Mouse (Mus musculus): ENCODE measurements around the gene Ppfia3. TPM values are rescaled to one million over a fixed set of nuclear protein-coding genes. Genes with fewer than 3 reads are reported as not detected.
A peak's percentile ranks its signal among the peaks of the same experiment; 100 is the strongest.

Gene Ppfia3
- total RNA-seq, 1 experiment: 6.9 TPM

GRCm38 (mm10) chr7:45300270-45300669 is 66.5 kb downstream of the Ppfia3 start:
- TF ChIP-seq CHD2 (IDR thresholded peaks at IDR 0.05; ENCODE audit: low read depth, low read length) (no peak), HCFC1 (IDR thresholded peaks at IDR 0.05; ENCODE audit: borderline replicate concordance, insufficient read depth, low read length) (no peak), ZC3H11A (IDR thresholded peaks at IDR 0.05; ENCODE audit: borderline replicate concordance, low read depth, low read length) (no peak), MAFK (IDR thresholded peaks at IDR 0.05; ENCODE audit: insufficient read depth, low read depth, low read length) (no peak), ZNF384 (IDR thresholded peaks at IDR 0.05; ENCODE audit: low read depth, low read length) (no peak)
- Histone ChIP-seq H3K9ac (ENCODE audit: insufficient read depth, low read depth, low read length, poor library complexity, severe bottlenecking) (no peak overlapping the region), H3K4me1 (ENCODE audit: control insufficient read depth in 2 of 2, insufficient read depth in 2 of 2, low read length in 2 of 2, poor library complexity in 1 of 2) (peaks cover 0 to 6% of the 10 kb centered on the region in 2 experiments; a peak in 2 of 4 replicates), H3K4me3 (ENCODE audit: insufficient read depth in 1 of 2, low read depth in 1 of 2, low read length in 2 of 2, poor library complexity in 1 of 2, severe bottlenecking in 1 of 2) (no peak overlapping the region), H3K9me3 (ENCODE audit: control insufficient read depth, insufficient read depth, low read depth, low read length) (no peaks in the 10 kb centered on the region), H3K27ac (ENCODE audit: insufficient read depth, low read depth, low read length, poor library complexity, severe bottlenecking) (no peak overlapping the region), H3K36me3 (ENCODE audit: control insufficient read depth, insufficient read depth, low read length, poor library complexity, severe bottlenecking) (peaks cover 8% of the 10 kb centered on the region; the same call in 1 of the 2 replicates)
- no peak for DNase-seq (ENCODE audit: low read depth, low spot score)
- in situ Hi-C loops (cut with MboI; ENCODE audit: low sequenced_read_pairs in 2 of 2, unreplicated experiment in 2 of 2): no loop called here

DNA sequence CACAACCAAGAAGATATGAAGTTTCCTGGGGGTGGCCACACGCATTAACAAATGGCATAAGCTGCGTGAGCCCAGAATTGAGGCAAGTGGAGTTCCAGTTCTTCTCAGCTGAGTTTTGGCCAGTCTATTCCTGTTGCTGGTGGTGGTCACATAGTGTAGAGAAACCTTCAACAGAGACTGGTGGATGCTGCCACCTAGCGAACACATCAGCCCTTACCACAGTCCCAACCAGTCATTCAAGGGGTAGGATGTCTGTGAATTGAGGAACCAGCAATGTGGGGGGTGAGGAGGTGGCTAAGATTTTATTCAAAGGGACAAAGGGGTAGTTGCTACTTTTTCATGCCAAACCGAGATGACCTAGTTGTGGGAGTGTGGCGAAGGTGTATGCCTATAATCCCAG is 67.1 kb downstream of the Ppfia3 start:
- TF ChIP-seq ZC3H11A (IDR thresholded peaks at IDR 0.05; ENCODE audit: borderline replicate concordance, low read depth, low read length) (no peak), CHD2 (IDR thresholded peaks at IDR 0.05; ENCODE audit: low read depth, low read length) (no peak), HCFC1 (IDR thresholded peaks at IDR 0.05; ENCODE audit: borderline replicate concordance, insufficient read depth, low read length) (no peak), ZNF384 (IDR thresholded peaks at IDR 0.05; ENCODE audit: low read depth, low read length) (no peak), MAFK (IDR thresholded peaks at IDR 0.05; ENCODE audit: insufficient read depth, low read depth, low read length) (no peak)
- DNase-seq (ENCODE audit: low read depth, low spot score): peak; percentile 60
- peaks cover 8% of the 10 kb centered on the region; the same call in 1 of the 2 replicates for H3K36me3 ChIP-seq (ENCODE audit: control insufficient read depth, insufficient read depth, low read length, poor library complexity, severe bottlenecking)
- peaks cover 0 to 6% of the 10 kb centered on the region in 2 experiments; a peak in 2 of 4 replicates for H3K4me1 ChIP-seq (ENCODE audit: control insufficient read depth in 2 of 2, insufficient read depth in 2 of 2, low read length in 2 of 2, poor library complexity in 1 of 2)
- no peak overlapping the region for H3K27ac ChIP-seq (ENCODE audit: insufficient read depth, low read depth, low read length, poor library complexity, severe bottlenecking)
- no peak overlapping the region for H3K4me3 ChIP-seq (ENCODE audit: insufficient read depth in 1 of 2, low read depth in 1 of 2, low read length in 2 of 2, poor library complexity in 1 of 2, severe bottlenecking in 1 of 2)
- in situ Hi-C loops (cut with MboI; ENCODE audit: low sequenced_read_pairs in 2 of 2, unreplicated experiment in 2 of 2): no loop called here
- no peaks in the 10 kb centered on the region for H3K9me3 ChIP-seq (ENCODE audit: control insufficient read depth, insufficient read depth, low read depth, low read length)
- H3K9ac ChIP-seq (ENCODE audit: insufficient read depth, low read depth, low read length, poor library complexity, severe bottlenecking): no peak overlapping the region

DNA sequence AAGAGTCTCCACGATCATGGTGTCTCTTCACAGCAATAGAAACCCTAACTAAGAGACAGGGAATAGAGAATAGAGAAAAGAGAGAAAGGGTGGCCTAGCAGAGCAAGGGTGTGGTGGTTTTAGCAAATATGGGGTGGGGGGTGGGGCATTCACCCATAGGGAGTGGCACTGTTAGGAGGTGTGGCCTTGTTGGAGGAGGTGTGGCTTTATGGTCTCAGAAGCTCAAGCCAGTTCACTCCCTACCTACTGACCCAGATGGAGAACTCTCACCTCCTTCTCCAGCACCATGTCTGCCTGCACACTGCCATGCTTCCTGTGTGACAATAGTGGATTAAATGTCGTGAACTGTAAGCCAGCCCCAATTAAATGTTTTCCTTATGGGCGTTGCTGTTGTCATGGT is 69.3 kb downstream of the Ppfia3 start:
- H3K27ac ChIP-seq (ENCODE audit: insufficient read depth, low read depth, low read length, poor library complexity, severe bottlenecking): no peak overlapping the region
- H3K4me3 ChIP-seq (ENCODE audit: insufficient read depth in 1 of 2, low read depth in 1 of 2, low read length in 2 of 2, poor library complexity in 1 of 2, severe bottlenecking in 1 of 2): no peak overlapping the region
- H3K4me1 ChIP-seq (ENCODE audit: control insufficient read depth in 2 of 2, insufficient read depth in 2 of 2, low read length in 2 of 2, poor library complexity in 1 of 2): peaks cover 0 to 3% of the 10 kb centered on the region in 2 experiments; a peak in 2 of 4 replicates
- H3K36me3 ChIP-seq (ENCODE audit: control insufficient read depth, insufficient read depth, low read length, poor library complexity, severe bottlenecking): no peaks in the 10 kb centered on the region
- H3K9ac ChIP-seq (ENCODE audit: insufficient read depth, low read depth, low read length, poor library complexity, severe bottlenecking): no peak overlapping the region
- no peaks in the 10 kb centered on the region for H3K9me3 ChIP-seq (ENCODE audit: control insufficient read depth, insufficient read depth, low read depth, low read length)
- DNase-seq (ENCODE audit: low read depth, low spot score): no peak
- in situ Hi-C loops (cut with MboI; ENCODE audit: low sequenced_read_pairs in 2 of 2, unreplicated experiment in 2 of 2): no loop called here
- TF ChIP-seq CHD2 (IDR thresholded peaks at IDR 0.05; ENCODE audit: low read depth, low read length) (no peak), HCFC1 (IDR thresholded peaks at IDR 0.05; ENCODE audit: borderline replicate concordance, insufficient read depth, low read length) (no peak), MAFK (IDR thresholded peaks at IDR 0.05; ENCODE audit: insufficient read depth, low read depth, low read length) (no peak), ZNF384 (IDR thresholded peaks at IDR 0.05; ENCODE audit: low read depth, low read length) (no peak), ZC3H11A (IDR thresholded peaks at IDR 0.05; ENCODE audit: borderline replicate concordance, low read depth, low read length) (no peak)

- TF ChIP-seq ZNF384 (IDR thresholded peaks at IDR 0.05; ENCODE audit: low read depth, low read length) (no peak), HCFC1 (IDR thresholded peaks at IDR 0.05; ENCODE audit: borderline replicate concordance, insufficient read depth, low read length) (no peak), MAFK (IDR thresholded peaks at IDR 0.05; ENCODE audit: insufficient read depth, low read depth, low read length) (no peak), CHD2 (IDR thresholded peaks at IDR 0.05; ENCODE audit: low read depth, low read length) (no peak), ZC3H11A (IDR thresholded peaks at IDR 0.05; ENCODE audit: borderline replicate concordance, low read depth, low read length) (no peak)
- Histone ChIP-seq H3K27ac (ENCODE audit: insufficient read depth, low read depth, low read length, poor library complexity, severe bottlenecking) (no peak overlapping the region), H3K4me1 (ENCODE audit: control insufficient read depth in 2 of 2, insufficient read depth in 2 of 2, low read length in 2 of 2, poor library complexity in 1 of 2) (peaks cover 0 to 3% of the 10 kb centered on the region in 2 experiments; a peak in 2 of 4 replicates), H3K4me3 (ENCODE audit: insufficient read depth in 1 of 2, low read depth in 1 of 2, low read length in 2 of 2, poor library complexity in 1 of 2, severe bottlenecking in 1 of 2) (no peak overlapping the region), H3K9ac (ENCODE audit: insufficient read depth, low read depth, low read length, poor library complexity, severe bottlenecking) (no peak overlapping the region), H3K9me3 (ENCODE audit: control insufficient read depth, insufficient read depth, low read depth, low read length) (no peaks in the 10 kb centered on the region), H3K36me3 (ENCODE audit: control insufficient read depth, insufficient read depth, low read length, poor library complexity, severe bottlenecking) (no peaks in the 10 kb centered on the region)
- in situ Hi-C loops (cut with MboI; ENCODE audit: low sequenced_read_pairs in 2 of 2, unreplicated experiment in 2 of 2): no loop called here
- DNase-seq (ENCODE audit: low read depth, low spot score): no peak
Measured at GRCm38 (mm10) chr7:45296626-45297025, 70.2 kb downstream of the Ppfia3 start.

Other genes with a start within 250 kb of the Ppfia3 start
- 1,746 and 1,854 TPM in 2 replicates for gene Rps11, start 242.6 kb downstream of the Ppfia3 start, total RNA-seq (2012; rRNA removed)
- 3,971 and 5,136 TPM in 2 replicates for gene Rpl13a, start 238.3 kb downstream of the Ppfia3 start, total RNA-seq (2012; rRNA removed)
- gene Gm45713, start 230.8 kb downstream of the Ppfia3 start, total RNA-seq (2012; rRNA removed): 0.36 and 0.90 TPM in 2 replicates
- gene Flt3l, start 230.6 kb downstream of the Ppfia3 start, total RNA-seq (2012; rRNA removed): 1.8 and 1.9 TPM in 2 replicates
- 69.9 and 70.2 TPM in 2 replicates for gene Pih1d1, start 212.7 kb downstream of the Ppfia3 start, total RNA-seq (2012; rRNA removed)
- 108 and 115 TPM in 2 replicates for gene Aldh16a1, start 212.4 kb downstream of the Ppfia3 start, total RNA-seq (2012; rRNA removed)
- gene Slc17a7, start 203.1 kb downstream of the Ppfia3 start, total RNA-seq (2012; rRNA removed): 3.4 and 4.4 TPM in 2 replicates
- gene Gfy, start 187.4 kb downstream of the Ppfia3 start, total RNA-seq (2012; rRNA removed): 0.11 TPM in 1 of 2 replicates, not detected in the other
- gene Pth2, start 186.0 kb downstream of the Ppfia3 start, total RNA-seq (2012; rRNA removed): 0.54 TPM in 1 of 2 replicates, not detected in the other
- 2.4 and 2.7 TPM in 2 replicates for gene Ccdc155, start 162.1 kb downstream of the Ppfia3 start, total RNA-seq (2012; rRNA removed)
- gene Dkkl1, start 154.9 kb downstream of the Ppfia3 start, total RNA-seq (2012; rRNA removed): 4.7 and 6.9 TPM in 2 replicates
- gene Tead2, start 151.3 kb downstream of the Ppfia3 start, total RNA-seq (2012; rRNA removed): 95.9 and 111 TPM in 2 replicates
- gene Cd37, start 127.9 kb downstream of the Ppfia3 start, total RNA-seq (2012; rRNA removed): 37.6 and 50.8 TPM in 2 replicates
- 12.7 and 14.6 TPM in 2 replicates for gene Slc6a16, start 125.9 kb downstream of the Ppfia3 start, total RNA-seq (2012; rRNA removed)
- gene Slc6a21, start 89.5 kb downstream of the Ppfia3 start, total RNA-seq (2012; rRNA removed): 0.21 and 0.67 TPM in 2 replicates
- gene Trpm4, start 33.2 kb downstream of the Ppfia3 start, total RNA-seq (2012; rRNA removed): 26.5 and 48.5 TPM in 2 replicates
- gene Hrc, start 31.7 kb downstream of the Ppfia3 start, total RNA-seq (2012; rRNA removed): 0.71 and 1.4 TPM in 2 replicates
- 5.6 and 11.3 TPM in 2 replicates for gene Lin7b, start 3.6 kb upstream of the Ppfia3 start, total RNA-seq (2012; rRNA removed)
- gene Snrnp70, start 28.7 kb upstream of the Ppfia3 start, total RNA-seq (2012; rRNA removed): 303 and 310 TPM in 2 replicates
- 0.85 and 2.3 TPM in 2 replicates for gene Kcna7, start 38.6 kb upstream of the Ppfia3 start, total RNA-seq (2012; rRNA removed)
- 2.4 and 3.6 TPM in 2 replicates for gene Ntf5, start 46.7 kb upstream of the Ppfia3 start, total RNA-seq (2012; rRNA removed)
- gene Lhb, start 53.8 kb upstream of the Ppfia3 start, total RNA-seq (2012; rRNA removed): 0.37 TPM in 1 of 2 replicates, not detected in the other
- gene Gys1, start 67.8 kb upstream of the Ppfia3 start, total RNA-seq (2012; rRNA removed): 26.1 and 26.8 TPM in 2 replicates
- 228 and 281 TPM in 2 replicates for gene Ruvbl2, start 71.1 kb upstream of the Ppfia3 start, total RNA-seq (2012; rRNA removed)
- 398 and 408 TPM in 2 replicates for gene Ftl1, start 92.9 kb upstream of the Ppfia3 start, total RNA-seq (2012; rRNA removed)
- gene Bax, start 99.9 kb upstream of the Ppfia3 start, total RNA-seq (2012; rRNA removed): 388 and 591 TPM in 2 replicates
- gene Tulp2, start 114.9 kb upstream of the Ppfia3 start, total RNA-seq (2012; rRNA removed): 2.6 TPM in 2 replicates
- gene Gm45808, start 119.8 kb upstream of the Ppfia3 start, total RNA-seq (2012; rRNA removed): 0.71 TPM in 1 of 2 replicates, not detected in the other
- 3.6 and 5.3 TPM in 2 replicates for gene Dhdh, start 121.8 kb upstream of the Ppfia3 start, total RNA-seq (2012; rRNA removed)
- 131 and 178 TPM in 2 replicates for gene Nucb1, start 143.4 kb upstream of the Ppfia3 start, total RNA-seq (2012; rRNA removed)
- gene Ppp1r15a, start 159.2 kb upstream of the Ppfia3 start, total RNA-seq (2012; rRNA removed): 31.4 and 37.9 TPM in 2 replicates
- gene Plekha4, start 159.3 kb upstream of the Ppfia3 start, total RNA-seq (2012; rRNA removed): 17.8 and 20.2 TPM in 2 replicates
- gene Hsd17b14, start 187.9 kb upstream of the Ppfia3 start, total RNA-seq (2012; rRNA removed): 32.5 and 33.0 TPM in 2 replicates
- 60.3 and 87.7 TPM in 2 replicates for gene Bcat2, start 203.1 kb upstream of the Ppfia3 start, total RNA-seq (2012; rRNA removed)
- gene Fgf21, start 248.5 kb upstream of the Ppfia3 start, total RNA-seq (2012; rRNA removed): 0.67 and 1.1 TPM in 2 replicates